Mouse (Mus musculus) macrophage (primary cell): ENCODE data around the gene Csrp1. TPM values are rescaled to one million over a fixed set of nuclear protein-coding genes. Genes with fewer than 3 reads are reported as not detected.

Experiments used
- H3K27ac ChIP-seq: fragments of 350-480 bp; formaldehyde crosslinking; 2 replicates; pipeline ENCODE4 v1.9.0; 2021
- H3K36me3 ChIP-seq: fragments of 350-480 bp; formaldehyde crosslinking; 2 replicates; pipeline ENCODE4 v1.9.0; 2021; ENCODE audit errors: inconsistent target
- H3K4me3 ChIP-seq: fragments of 350-480 bp; formaldehyde crosslinking; 2 replicates; pipeline ENCODE4 v1.9.0; 2021; ENCODE audit errors: inconsistent target
- H3K79me2 ChIP-seq: fragments of 350-480 bp; formaldehyde crosslinking; 2 replicates; pipeline ENCODE4 v1.9.0; 2021; ENCODE audit errors: inconsistent target
- WGBS: methylation state at CpG from one replicate; pipeline ENCODE4 v1.1.7; 2026; ENCODE audit warnings: inconsistent platforms; ENCODE audit not compliant: missing documents; 5-methylcytosine and 5-hydroxymethylcytosine counted together
- polyA plus RNA-seq: library from polyadenylated mRNA; stranded (reverse); fragments of 250-400 nt; gene quantifications from 3 replicates; pipeline ENCODE4 v1.2.4, GENCODE M21; 2018; ENCODE audit warnings: inconsistent platforms

Csrp1 gene
- polyA plus RNA-seq, 1 experiment from 2014 or later, result 227 TPM

GRCm38 (mm10) chr1:135787799-135788198, 67.9 kb downstream of the Csrp1 start:
- WGBS, result 49% methylated on average over 2 of the region's 3 CpGs
- no peaks in the 10 kb centered on the region for H3K36me3 ChIP-seq
- H3K27ac ChIP-seq, result no peak overlapping the region
- H3K4me3 ChIP-seq, result no peak overlapping the region
- no peaks in the 10 kb centered on the region for H3K79me2 ChIP-seq

- no peak overlapping the region for H3K4me3 ChIP-seq
- H3K27ac ChIP-seq, result no peak overlapping the region
- H3K79me2 ChIP-seq, result no peaks in the 10 kb centered on the region
- H3K36me3 ChIP-seq, result no peaks in the 10 kb centered on the region
- 15% methylated on average over 8 of the region's 10 CpGs for WGBS
These were observed 68.8 kb downstream of the Csrp1 start for GRCm38 (mm10) chr1:135788708-135789107.

- Histone ChIP-seq H3K79me2 (no peaks in the 10 kb centered on the region), H3K4me3 (no peak overlapping the region), H3K27ac (no peak overlapping the region), H3K36me3 (no peaks in the 10 kb centered on the region)
- WGBS, result 22% methylated on average over 5 of the region's 5 CpGs
These were observed 70.0 kb downstream of the Csrp1 start for GRCm38 (mm10) chr1:135789815-135790214.

- WGBS, result 85% methylated on average over 13 of the region's 13 CpGs
- Histone ChIP-seq H3K27ac (no peak overlapping the region), H3K36me3 (no peaks in the 10 kb centered on the region), H3K79me2 (no peaks in the 10 kb centered on the region), H3K4me3 (no peak overlapping the region)
These were observed 72.5 kb downstream of the Csrp1 start for GRCm38 (mm10) chr1:135792143-135792939.

- Histone ChIP-seq H3K36me3 (no peaks in the 10 kb centered on the region), H3K4me3 (peak overlapping the region; percentile 11; the same call in 1 of the 2 replicates), H3K27ac (no peak overlapping the region), H3K79me2 (no peaks in the 10 kb centered on the region)
- 29% methylated on average over 22 of the region's 27 CpGs for WGBS
These were observed 73.7 kb downstream of the Csrp1 start for GRCm38 (mm10) chr1:135793370-135794215.

GRCm38 (mm10) chr1:135794216-135795134, 74.6 kb downstream of the Csrp1 start:
- no peaks in the 10 kb centered on the region for H3K36me3 ChIP-seq
- H3K4me3 ChIP-seq, result peak overlapping the region; percentile 11; the same call in 1 of the 2 replicates
- 24% methylated on average over 20 of the region's 20 CpGs for WGBS
- H3K79me2 ChIP-seq, result no peaks in the 10 kb centered on the region
- no peak overlapping the region for H3K27ac ChIP-seq

- no peak overlapping the region for H3K27ac ChIP-seq
- no peaks in the 10 kb centered on the region for H3K36me3 ChIP-seq
- H3K79me2 ChIP-seq, result no peaks in the 10 kb centered on the region
- no peak overlapping the region for H3K4me3 ChIP-seq
- 78% methylated on average over 1 of the region's 1 CpGs for WGBS
These were observed 78.6 kb downstream of the Csrp1 start for GRCm38 (mm10) chr1:135798492-135798891.

GRCm38 (mm10) chr1:135799109-135799627, 79.3 kb downstream of the Csrp1 start:
- Histone ChIP-seq H3K4me3 (no peak overlapping the region), H3K36me3 (no peaks in the 10 kb centered on the region), H3K79me2 (no peaks in the 10 kb centered on the region), H3K27ac (no peak overlapping the region)
- 75% methylated on average over 8 of the region's 8 CpGs for WGBS

- WGBS, result 73% methylated on average over 8 of the region's 8 CpGs
- H3K27ac ChIP-seq, result no peak overlapping the region
- no peaks in the 10 kb centered on the region for H3K36me3 ChIP-seq
- no peaks in the 10 kb centered on the region for H3K79me2 ChIP-seq
- no peak overlapping the region for H3K4me3 ChIP-seq
These were observed 80.5 kb downstream of the Csrp1 start for GRCm38 (mm10) chr1:135800192-135800950.

Other genes starting within 250 kb of the Csrp1 start
- gene Nav1, start 112.8 kb upstream of the Csrp1 start, polyA plus RNA-seq, result 23.0 to 33.0 TPM (median 24.1 TPM) in 3 replicates
- 3.9 to 19.2 TPM (median 14.7 TPM) in 3 replicates for gene Phlda3, start 46.1 kb downstream of the Csrp1 start, polyA plus RNA-seq
- not detected in 3 replicates for gene Tnni1, start 59.4 kb downstream of the Csrp1 start, polyA plus RNA-seq
- gene Lad1, start 98.5 kb downstream of the Csrp1 start, polyA plus RNA-seq, result 0.30 to 0.49 TPM (median 0.36 TPM) in 3 replicates
- not detected in 3 replicates for gene Tnnt2, start 116.3 kb downstream of the Csrp1 start, polyA plus RNA-seq
- gene Pkp1, start 199.1 kb downstream of the Csrp1 start, polyA plus RNA-seq, result not detected in 3 replicates